Mouse (Mus musculus) left cerebral cortex, postnatal 14 days (tissue): Measurements from ENCODE around the gene Atf5. TPM values are rescaled to one million over a fixed set of nuclear protein-coding genes. Genes with fewer than 3 reads are reported as not detected.
A peak's percentile ranks its signal among the peaks of the same experiment; 100 is the strongest.

Source experiments
- DNase-seq, 2 experiments: peaks; one replicate each; pipeline ENCODE4 v3.0.0; 2021 to 2022; ENCODE audit warnings: low spot score in 2 of 2, mixed read lengths in 1 of 2
- intact Hi-C: fragments of 180-260 bp; cut with DNase I; formaldehyde crosslinking; loops from one replicate; pipeline ENCODE4 v1.15.1; 2025
- long read RNA-seq, 2 experiments: library from polyadenylated mRNA; stranded (forward); transcript quantifications; one replicate each; pipeline ENCODE4 v2.0.0; 2021
- total RNA-seq, 2 experiments: library from RNA; stranded (reverse); gene quantifications; 2 replicates each; pipeline ENCODE4 v1.2.3; 2021

Atf5 gene
- total RNA-seq: 10 to 100 TPM; 24.4 to 25.1 TPM
- long read RNA-seq, experiment 1, partial matches to known transcripts: 2 of 5 reads
- long read RNA-seq, experiment 1, other reads (novel, unspliced or antisense): 3 of 5 reads
- long read RNA-seq, experiment 2, partial matches to known transcripts: 4 of 4 reads
- long read RNA-seq, experiment 2, other reads (novel, unspliced or antisense): 0 of 4 reads

DNA sequence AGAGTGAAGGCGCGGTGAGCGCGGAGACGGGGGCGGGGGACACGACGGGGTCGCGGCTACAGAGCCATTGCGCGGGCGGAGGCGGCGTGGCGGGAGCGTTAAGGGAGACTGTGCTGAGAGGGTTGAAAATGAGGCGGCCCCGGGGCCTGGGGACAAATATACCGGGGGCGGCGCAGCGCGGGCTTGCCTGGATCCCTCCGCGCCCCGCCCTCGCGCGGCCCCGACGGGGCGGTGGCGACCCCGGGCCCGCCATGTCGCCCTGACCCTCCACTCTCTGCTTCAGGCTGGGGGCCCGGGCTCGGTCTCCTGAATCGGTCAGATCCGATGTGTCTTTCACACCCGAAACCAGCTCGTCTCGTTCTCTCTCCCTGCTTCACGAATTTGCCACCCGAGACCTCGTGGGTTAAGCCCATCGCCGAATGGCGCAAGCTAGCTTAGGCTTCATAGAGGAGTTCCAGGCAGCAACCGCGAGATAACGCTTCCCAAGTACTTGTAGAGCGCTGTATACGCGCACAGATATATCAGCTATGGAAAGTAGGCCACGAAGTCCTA, at the start of gene Atf5:
Gene Atf5, minus strand, starts transcription at position 189 of the 552 bp plus-strand sequence.
- intact Hi-C loops: loop anchor here (5.0 kb wide), 1 partner anchor 69 kb away; the partner anchor contains the start of gene Vrk3
- peak; percentile 51 to 58 for DNase-seq

DNA sequence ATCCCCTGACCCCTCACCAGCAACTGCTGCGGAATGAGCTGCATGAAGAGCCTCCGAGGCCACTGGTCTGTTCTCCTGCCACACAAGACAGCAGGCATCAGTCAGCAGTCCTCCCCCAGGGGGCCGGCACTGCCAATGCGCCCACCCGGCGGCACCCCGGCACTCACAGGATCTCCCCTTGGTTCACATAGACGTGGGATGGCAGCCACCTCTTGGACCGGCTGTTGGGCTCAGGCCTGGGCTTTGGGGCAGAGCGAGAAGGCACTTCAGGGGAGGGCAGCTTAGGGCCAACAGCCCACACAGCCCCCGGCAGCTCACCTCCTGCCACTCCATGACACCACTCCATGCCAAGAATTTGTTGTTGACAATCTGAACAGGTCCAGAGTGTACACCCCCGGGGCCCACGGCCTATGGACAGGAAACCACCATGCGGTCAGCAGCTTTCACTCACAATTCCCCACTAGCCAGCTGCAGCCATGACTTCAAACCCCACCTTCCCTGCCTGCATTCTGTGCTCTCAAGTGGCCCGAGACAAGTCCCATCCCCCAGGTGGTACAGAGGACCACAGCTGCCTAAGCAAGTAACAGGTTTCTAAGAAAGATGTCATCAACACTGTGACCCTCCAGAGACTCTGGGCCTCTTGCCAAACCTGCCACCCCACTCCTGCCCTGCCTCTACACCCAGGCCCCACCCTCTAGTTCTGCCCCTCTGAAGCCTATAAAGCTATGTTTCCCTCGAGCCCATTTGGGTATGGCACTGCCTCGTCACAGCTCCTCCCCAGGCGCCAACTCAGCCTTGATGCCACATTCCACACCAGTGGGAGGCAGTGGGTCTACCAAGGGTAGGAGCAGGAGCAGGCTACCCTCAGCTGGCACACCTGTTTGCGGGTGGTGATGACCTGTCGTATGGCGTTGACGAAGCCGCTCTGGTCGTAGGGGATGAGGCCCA, 48.4 kb upstream of the Atf5 start:
- no peak for DNase-seq
- intact Hi-C loops: no loop called here

DNA sequence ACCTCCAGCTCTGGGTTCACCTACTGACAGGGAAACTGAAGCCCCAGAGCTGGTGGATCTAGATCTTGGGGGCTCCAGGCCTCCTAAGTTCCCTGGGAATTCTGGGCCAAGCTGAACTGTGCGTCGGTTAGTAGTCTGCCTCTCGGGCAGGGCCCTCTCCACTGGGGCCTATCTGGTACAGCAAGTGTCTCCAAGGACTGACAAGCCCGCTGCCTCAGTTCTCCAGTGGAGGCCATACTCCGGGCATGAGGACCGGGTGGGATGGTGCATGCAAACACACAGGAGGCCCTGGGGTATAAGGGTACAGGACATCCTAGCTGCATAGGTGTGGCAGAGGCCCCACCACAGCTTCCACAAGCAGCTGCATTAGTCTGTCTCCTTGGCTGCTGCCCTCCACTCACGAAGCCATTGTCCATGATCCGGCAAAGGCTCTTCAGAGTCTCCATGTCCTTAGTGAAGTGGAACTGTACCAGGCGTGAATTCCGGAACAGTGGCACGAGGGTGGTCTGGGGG, 47.6 kb upstream of the Atf5 start:
- no peak for DNase-seq
- intact Hi-C loops: no loop called here

DNA sequence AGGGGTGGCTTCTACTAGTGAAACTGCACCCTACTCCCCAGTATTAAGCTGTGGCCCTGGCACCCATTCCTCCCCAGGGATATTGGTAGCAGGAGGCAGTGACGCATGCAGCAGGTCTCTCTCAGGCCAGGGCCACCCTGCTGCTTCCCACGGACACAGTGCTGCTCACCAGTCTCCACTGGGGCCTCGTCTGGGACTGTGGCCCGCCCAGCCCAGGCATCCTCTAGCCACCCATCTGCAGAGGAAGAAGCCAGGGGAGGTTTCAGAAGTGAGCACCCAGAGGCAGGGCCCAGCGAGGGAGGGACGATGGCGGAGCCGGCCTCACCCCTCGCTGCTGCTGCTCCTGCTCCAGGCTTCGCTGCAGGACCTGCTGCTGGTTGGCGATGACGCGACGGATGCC, 46.8 kb upstream of the Atf5 start:
- no peak for DNase-seq
- intact Hi-C loops: no loop called here

DNA sequence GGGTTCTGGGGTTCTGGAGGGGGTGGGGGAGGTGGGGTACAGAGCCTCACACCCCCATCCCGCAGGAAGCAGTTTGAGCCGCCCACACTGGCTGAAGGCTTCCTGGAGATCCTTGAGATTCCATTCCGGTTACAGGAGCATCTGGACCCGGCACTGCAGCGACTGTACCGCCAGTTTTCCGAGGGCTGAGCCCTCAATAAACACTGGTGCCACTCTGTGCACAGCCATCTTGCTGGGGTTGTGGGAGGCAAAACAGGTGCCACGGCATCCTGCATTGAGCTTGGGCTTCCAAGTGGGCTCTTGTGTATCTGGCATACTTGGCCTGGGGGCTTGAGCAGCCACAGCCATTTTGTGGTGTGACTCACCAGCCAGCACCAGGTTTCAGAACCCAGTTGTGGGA, 46.0 kb upstream of the Atf5 start:
- no peak for DNase-seq
- intact Hi-C loops: no loop called here

DNA sequence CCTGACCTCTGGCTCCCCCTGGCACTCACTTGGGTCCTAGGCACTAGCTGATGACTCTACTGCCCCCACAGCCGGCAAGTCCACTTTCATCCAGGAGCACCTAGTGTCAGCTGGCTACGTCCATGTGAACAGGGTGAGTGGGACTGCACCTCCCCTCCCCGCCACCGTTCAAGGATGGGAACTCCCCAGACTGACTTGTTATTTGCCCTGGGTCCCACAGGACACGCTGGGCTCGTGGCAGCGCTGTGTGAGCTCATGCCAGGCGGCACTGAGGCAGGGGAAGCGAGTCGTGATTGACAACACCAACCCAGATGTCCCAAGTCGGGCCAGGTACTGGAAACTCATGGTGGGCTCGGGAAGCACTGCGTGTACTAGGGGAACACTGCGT, 45.0 kb upstream of the Atf5 start:
- DNase-seq: no peak
- intact Hi-C loops: no loop called here

DNA sequence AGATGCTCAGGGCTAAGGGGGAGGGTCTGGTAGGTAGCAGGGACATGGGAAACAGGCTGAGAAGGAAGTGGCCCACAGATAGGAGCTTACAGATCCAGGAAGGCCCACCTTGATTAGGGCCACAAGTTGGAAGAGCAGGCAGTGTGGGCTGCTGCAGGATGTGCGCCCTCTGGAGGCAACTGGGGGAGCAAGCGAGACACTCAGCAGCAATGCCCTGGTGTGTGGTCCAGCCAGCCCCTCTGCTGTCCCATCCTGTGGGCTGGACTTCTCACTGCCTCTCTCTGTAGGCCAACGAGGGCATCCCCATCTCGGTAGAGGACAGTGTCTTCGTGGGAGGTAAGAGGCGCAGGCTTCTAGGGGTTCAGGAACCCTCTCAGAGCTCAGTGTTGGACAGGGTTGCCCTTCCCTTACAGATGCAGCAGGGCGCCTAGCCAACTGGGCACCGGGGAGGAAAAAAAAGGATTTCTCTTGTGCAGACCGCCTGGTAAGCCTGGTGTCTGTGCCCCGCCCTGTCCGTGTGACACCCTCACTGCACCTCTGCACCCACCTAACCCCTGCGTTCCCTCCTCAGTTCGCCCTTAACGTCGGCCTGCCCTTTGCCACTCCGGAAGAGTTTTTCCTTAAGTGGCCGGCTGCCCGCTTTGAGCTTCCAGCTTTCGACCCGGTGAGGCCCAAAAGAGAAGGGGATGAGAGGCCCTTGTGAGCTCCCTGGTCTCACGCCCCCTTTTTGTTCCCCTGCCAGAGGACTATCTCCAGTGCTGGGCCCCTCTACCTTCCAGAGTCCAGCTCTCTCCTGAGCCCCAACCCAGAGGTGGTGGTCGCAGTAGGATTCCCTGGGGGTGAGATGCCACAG, 44.3 kb upstream of the Atf5 start:
- DNase-seq: peak; percentile 72 to 80
- intact Hi-C loops: no loop called here

DNA sequence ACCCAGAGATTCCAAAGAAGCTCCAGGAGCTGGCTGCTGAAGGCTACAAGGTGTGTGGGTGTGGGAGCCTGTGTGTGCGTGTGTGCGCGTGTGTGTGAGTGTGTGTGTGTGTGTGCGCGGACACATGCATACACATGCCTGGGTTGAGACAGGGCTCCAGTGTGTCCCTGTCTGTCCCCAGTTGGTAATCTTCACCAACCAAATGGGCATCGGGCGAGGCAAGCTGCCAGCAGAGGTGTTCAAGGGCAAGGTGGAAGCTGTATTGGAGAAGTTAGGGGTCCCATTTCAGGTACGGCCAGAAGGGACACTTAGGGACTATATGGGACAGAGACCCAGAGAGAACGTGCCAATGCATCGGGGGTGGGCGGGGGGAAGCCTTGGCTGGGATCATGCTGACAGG, 43.4 kb upstream of the Atf5 start:
- DNase-seq: no peak
- intact Hi-C loops: no loop called here

DNA sequence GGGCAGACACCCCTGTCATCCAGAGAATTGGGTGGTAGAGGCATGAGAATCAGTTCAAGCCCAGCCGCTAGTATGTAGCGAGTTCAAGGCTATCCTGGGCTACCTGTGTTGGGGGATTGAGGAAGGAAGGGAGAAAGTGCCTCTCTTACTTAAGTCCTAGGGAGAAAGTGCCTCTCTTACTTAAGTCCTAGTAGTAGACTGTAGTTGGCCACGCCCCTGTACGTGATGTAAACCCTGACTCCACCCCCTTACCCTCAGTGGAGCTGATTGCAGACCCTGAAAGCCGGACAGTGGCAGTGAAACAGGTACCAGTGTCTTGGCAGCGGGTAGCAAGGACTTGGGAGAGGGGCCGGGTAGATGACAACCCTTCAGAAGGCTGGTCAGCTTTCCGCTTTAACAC, 41.4 kb upstream of the Atf5 start:
- DNase-seq: no peak
- intact Hi-C loops: no loop called here

DNA sequence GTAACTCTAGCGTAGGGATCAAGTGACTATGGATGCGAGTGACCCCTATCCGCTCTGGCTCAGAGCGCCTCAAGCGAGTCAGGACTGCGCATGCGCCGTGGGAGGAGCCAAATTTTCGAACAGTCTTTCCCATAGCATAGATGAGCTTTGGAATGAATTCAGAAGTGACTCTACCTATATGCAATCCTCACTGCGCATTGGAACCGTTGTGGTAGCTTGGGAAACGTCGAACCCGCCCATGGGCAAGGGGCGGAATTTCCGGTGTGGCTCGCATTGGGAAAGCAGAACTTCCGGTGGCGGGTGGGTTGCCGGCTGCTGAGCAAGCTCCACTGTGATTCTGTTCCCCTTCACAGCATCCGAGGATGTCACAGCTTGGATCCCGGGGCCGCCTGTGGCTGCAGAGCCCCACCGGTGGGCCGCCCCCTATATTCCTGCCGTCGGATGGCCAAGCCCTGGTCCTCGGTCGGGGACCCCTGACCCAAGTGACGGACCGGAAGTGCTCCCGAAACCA, 40.6 kb upstream of the Atf5 start, which contains the start of gene Pnkp:
Gene Pnkp, plus strand, starts transcription at position 98 of the 511 bp plus-strand sequence.
- intact Hi-C loops: no loop called here

DNA sequence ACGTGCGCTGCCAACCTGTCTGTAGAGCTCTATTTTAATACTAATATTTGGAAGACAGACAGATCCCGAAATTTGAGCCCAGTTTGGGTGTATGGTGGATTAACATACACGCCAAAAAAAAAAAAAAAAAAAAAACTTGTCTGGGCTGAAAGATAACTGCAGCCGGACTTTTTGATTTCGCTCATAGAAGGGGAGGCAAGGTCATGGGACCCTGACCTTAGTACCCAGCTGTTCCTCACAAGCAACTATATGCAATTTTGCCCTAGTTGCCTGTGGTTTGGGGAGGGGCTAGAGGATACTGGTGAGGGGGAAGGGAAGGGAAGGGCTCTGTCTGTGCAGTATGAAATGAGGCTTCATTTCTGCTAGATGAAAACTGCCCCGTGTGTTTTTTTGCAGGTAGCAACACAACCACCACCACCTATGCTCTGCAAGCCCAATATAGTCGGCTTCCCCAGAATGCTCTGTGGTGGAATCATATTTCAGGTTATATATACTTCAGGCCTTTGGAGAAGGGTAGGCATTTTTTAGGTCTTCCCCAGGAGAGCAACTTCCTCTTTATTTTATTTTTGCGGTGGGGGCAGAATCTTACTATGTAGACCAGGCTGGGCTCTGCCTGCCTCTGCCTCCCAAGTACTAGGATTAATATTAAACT, 39.9 kb upstream of the Atf5 start:
- intact Hi-C loops: no loop called here
- DNase-seq: no peak

More for the DNA sequence above, 40.6 kb upstream of the Atf5 start, which contains the start of gene Pnkp:
- peak; percentile 93 to 97 for DNase-seq

DNA sequence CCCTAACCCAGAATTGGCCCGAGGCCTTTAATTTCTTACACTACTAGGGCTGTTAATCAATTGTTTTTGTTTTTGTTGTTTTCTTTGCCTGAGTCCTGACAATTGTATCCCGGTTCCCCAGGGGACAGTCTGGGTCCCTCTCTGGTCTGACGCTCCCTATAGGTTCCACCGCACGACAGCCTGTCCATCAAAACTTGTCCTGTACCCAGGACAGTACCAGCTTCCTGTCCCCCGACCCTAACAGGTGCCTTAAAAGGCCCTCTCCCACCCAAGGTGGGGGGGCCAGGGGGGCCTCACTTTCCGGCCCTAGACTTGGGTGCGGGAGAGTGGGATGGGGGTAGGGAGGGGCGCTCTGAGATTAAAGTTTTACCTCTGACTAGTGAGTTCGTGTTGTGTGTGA, 38.6 kb upstream of the Atf5 start:
- intact Hi-C loops: no loop called here
- no peak for DNase-seq

DNA sequence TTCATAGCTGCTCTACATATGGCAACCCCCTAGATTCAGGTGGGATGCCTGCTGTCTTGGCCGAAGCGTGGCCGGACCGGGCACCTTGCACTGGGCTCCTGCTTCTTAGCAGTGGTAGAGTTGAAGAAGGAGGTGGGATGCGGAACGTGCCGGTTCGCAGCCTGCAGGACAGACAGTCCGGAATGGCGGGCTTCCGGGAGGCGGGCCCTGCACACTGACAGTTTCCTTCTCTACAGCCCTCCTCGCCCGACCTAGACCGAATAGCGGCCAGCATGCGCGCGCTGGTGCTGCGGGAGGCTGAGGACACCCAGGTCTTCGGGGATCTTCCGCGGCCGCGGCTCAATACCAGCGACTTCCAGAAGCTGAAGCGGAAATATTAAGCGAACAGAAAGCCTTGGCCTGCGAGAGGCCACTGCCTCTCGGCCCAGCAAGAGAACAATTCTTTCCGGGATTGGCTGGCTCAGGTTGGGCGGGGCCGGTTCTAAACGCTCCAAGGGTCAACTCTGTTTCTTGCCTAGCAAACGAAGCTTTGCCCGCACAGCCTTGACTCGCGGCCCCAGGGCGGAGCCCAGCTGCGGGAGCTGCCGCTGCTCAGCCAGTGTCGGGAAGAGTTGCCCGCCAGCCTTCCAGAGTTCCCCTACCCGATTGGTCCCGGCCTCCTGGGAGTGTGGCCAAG, 38.0 kb upstream of the Atf5 start:
- intact Hi-C loops: no loop called here

DNA sequence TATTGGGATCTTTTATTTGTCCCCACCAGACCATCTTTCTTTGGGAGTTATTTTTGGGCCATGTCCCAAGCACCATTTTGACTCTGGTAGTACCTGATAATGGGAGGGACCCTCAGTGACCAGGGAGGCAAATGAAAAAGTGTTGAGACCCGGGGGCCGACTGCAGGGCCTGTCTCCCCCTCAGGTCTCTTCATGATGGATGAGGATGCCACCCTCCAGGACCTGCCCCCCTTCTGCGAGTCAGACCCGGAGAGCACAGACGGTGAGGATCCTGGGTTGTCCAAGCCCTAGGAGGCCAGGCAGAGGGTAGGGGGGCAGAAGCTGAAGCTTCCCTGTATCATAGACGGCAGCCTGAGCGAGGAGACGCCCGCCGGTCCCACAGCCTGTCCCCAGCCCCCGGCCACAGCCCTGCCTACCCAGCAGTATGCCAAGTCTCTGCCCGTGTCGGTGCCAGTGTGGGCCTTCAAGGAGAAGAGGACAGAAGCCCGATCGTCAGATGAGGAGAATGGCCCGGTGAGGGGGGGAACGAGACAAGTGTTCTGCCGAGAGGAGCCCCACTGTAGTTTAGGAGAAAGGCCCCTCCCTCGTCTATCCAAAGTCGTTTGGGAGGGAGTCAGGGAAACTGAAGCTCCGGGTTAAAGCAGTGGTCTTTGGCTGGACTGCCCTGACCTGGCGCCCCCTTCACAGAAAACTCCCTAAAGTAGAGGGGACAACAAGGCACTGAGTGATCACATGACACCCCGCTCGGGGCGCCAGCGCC, 37.3 kb upstream of the Atf5 start:
- DNase-seq: no peak
- intact Hi-C loops: no loop called here

More for the DNA sequence above, 38.0 kb upstream of the Atf5 start:
- DNase-seq: peak in 1 of 2 experiments; percentile 66

DNA sequence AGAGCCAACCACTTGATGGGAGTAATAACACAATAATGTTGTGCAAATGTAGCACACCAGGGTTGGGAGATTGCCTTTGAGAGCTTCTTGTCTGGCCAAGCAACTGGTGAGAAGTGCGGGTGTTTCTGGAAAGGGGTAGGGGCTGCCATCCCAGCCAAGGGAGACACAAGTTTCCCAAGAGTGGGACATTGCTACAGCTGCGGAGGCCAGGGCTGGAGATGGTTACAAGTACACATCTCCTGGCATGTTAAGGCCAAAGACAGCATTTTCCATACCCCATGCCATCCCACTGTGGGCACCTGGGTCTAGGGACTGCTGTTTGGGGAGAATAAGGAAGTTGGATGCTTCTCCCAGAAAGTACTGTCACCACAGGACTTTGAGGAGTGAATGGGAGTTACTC, 36.6 kb upstream of the Atf5 start:
- intact Hi-C loops: no loop called here

DNA sequence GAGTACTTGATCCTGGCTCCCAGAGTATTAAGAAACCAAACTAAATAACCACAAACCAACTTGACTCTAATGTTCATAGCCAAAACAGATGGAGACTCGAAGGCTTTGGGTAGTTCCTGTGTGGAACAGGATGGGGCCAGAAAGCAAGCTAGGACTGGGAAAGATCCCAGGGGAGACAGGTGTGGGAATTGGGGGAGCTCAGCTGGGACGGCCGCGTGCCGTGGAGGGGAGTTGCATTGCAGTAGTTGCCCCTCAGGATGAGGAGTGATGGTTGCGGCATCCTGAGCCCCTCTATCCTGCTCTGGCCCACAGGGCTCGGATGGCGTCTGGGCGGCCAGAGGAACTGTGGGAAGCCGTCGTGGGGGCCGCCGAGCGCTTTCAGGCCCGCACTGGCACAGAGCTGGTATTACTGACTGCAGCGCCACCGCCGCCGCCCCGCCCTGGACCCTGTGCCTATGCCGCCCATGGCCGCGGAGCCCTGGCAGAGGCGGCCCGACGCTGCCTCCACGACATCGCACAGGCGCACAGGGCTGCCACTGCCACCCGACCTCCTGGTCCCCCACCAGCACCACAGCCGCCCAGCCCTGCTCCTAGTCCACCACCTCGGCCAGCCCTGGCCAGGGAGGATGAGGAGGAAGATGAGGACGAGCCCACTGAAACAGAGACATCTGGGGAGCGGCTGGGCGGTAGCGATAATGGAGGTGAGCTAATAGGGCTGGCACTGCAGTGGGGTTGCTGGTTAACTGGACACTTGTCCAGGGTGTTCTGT, 36.0 kb upstream of the Atf5 start:
- no peak for DNase-seq
- intact Hi-C loops: no loop called here

More for the DNA sequence above, 36.6 kb upstream of the Atf5 start:
- no peak for DNase-seq
